Mouse (Mus musculus): Measurements from ENCODE around the gene Igfbp2. TPM values are rescaled to one million over a fixed set of nuclear protein-coding genes. Genes with fewer than 3 reads are reported as not detected.

The Igfbp2 gene
- polyA plus RNA-seq, 1 experiment from 2014 or later: 5.2 TPM

GRCm38 (mm10) chr1:72866417-72866816, 42.1 kb downstream of the Igfbp2 start:
- WGBS (ENCODE audit: insufficient replicate concordance): 51% methylated on average over 5 of the region's 5 CpGs
- no peak for DNase-seq
- Histone ChIP-seq H3K36me3 (no peaks in the 10 kb centered on the region), H3K4me2 (no peak overlapping the region), H3K4me1 (replicated peaks) (peaks cover 18% of the 10 kb centered on the region), H3K9ac (no peak overlapping the region), H3K27me3 (peaks cover 26% of the 10 kb centered on the region), H3K9me3 (replicated peaks) (no peaks in the 10 kb centered on the region), H3K27ac (no peak overlapping the region), H3K4me3 (replicated peaks) (no peak overlapping the region)
- no peak for ATAC-seq (ENCODE audit: low read depth)

GRCm38 (mm10) chr1:72867346-72867745, 43.0 kb downstream of the Igfbp2 start:
- peaks cover 24% of the 10 kb centered on the region for H3K4me1 ChIP-seq (replicated peaks)
- no peak overlapping the region for H3K27ac ChIP-seq
- no peak overlapping the region for H3K9ac ChIP-seq
- DNase-seq (no peak), ATAC-seq (ENCODE audit: low read depth) (no peak)
- 50% methylated on average over 1 of the region's 1 CpGs for WGBS (ENCODE audit: insufficient replicate concordance)
- peaks cover 36% of the 10 kb centered on the region for H3K27me3 ChIP-seq
- H3K36me3 ChIP-seq: no peaks in the 10 kb centered on the region
- no peaks in the 10 kb centered on the region for H3K9me3 ChIP-seq (replicated peaks)
- no peak overlapping the region for H3K4me3 ChIP-seq (replicated peaks)
- H3K4me2 ChIP-seq: no peak overlapping the region

GRCm38 (mm10) chr1:72868429-72869215, 44.3 kb downstream of the Igfbp2 start:
- no peak overlapping the region for H3K4me3 ChIP-seq (replicated peaks)
- H3K27ac ChIP-seq: no peak overlapping the region
- DNase-seq (no peak), ATAC-seq (ENCODE audit: low read depth) (no peak)
- peaks cover 35% of the 10 kb centered on the region for H3K4me1 ChIP-seq (replicated peaks)
- H3K36me3 ChIP-seq: no peaks in the 10 kb centered on the region
- no peak overlapping the region for H3K9ac ChIP-seq
- H3K27me3 ChIP-seq: peaks cover 48% of the 10 kb centered on the region
- 31% methylated on average over 10 of the region's 10 CpGs for WGBS (ENCODE audit: insufficient replicate concordance)
- H3K9me3 ChIP-seq (replicated peaks): no peaks in the 10 kb centered on the region
- no peak overlapping the region for H3K4me2 ChIP-seq

GRCm38 (mm10) chr1:72869275-72869674, 45.0 kb downstream of the Igfbp2 start:
- Histone ChIP-seq H3K9me3 (replicated peaks) (no peaks in the 10 kb centered on the region), H3K4me2 (no peak overlapping the region), H3K27me3 (peaks cover 55% of the 10 kb centered on the region), H3K9ac (no peak overlapping the region), H3K4me1 (replicated peaks) (peaks cover 41% of the 10 kb centered on the region), H3K4me3 (replicated peaks) (no peak overlapping the region), H3K27ac (no peak overlapping the region), H3K36me3 (no peaks in the 10 kb centered on the region)
- DNase-seq (no peak), ATAC-seq (ENCODE audit: low read depth) (no peak)

GRCm38 (mm10) chr1:72869681-72870614, 45.6 kb downstream of the Igfbp2 start:
- Histone ChIP-seq H3K4me3 (replicated peaks) (peak overlapping the region; percentile 46), H3K9me3 (replicated peaks) (no peaks in the 10 kb centered on the region), H3K4me1 (replicated peaks) (peaks cover 45% of the 10 kb centered on the region), H3K36me3 (no peaks in the 10 kb centered on the region), H3K27ac (no peak overlapping the region), H3K4me2 (peak overlapping the region; percentile 65), H3K27me3 (peaks cover 62% of the 10 kb centered on the region), H3K9ac (no peak overlapping the region)
- peak; percentile 27 for DNase-seq
- WGBS (ENCODE audit: insufficient replicate concordance): 7% methylated on average over 22 of the region's 22 CpGs
- peak; percentile 32; the same call in 1 of the 2 replicates for ATAC-seq (ENCODE audit: low read depth)

- Histone ChIP-seq H3K27ac (no peak overlapping the region), H3K4me1 (replicated peaks) (peaks cover 45% of the 10 kb centered on the region), H3K9me3 (replicated peaks) (no peaks in the 10 kb centered on the region), H3K9ac (no peak overlapping the region), H3K4me3 (replicated peaks) (peak overlapping the region; percentile 46), H3K27me3 (peaks cover 70% of the 10 kb centered on the region), H3K36me3 (no peaks in the 10 kb centered on the region), H3K4me2 (peak overlapping the region; percentile 65)
- DNase-seq (peak; percentile 15), ATAC-seq (ENCODE audit: low read depth) (peak; percentile 49)
- WGBS (ENCODE audit: insufficient replicate concordance): 2% methylated on average over 20 of the region's 20 CpGs
Observed at GRCm38 (mm10) chr1:72870615-72871336, 46.5 kb downstream of the Igfbp2 start.

GRCm38 (mm10) chr1:72871337-72871696, 47.0 kb downstream of the Igfbp2 start:
- Histone ChIP-seq H3K4me3 (replicated peaks) (peak overlapping the region; percentile 46), H3K27me3 (peaks cover 75% of the 10 kb centered on the region), H3K9ac (no peak overlapping the region), H3K4me2 (peak overlapping the region; percentile 65), H3K27ac (no peak overlapping the region), H3K36me3 (no peaks in the 10 kb centered on the region), H3K9me3 (replicated peaks) (no peaks in the 10 kb centered on the region), H3K4me1 (replicated peaks) (peaks cover 45% of the 10 kb centered on the region)
- ATAC-seq (ENCODE audit: low read depth) (no peak), DNase-seq (no peak)
- WGBS (ENCODE audit: insufficient replicate concordance): 2% methylated on average over 6 of the region's 6 CpGs

- H3K27ac ChIP-seq: no peak overlapping the region
- no peak overlapping the region for H3K9ac ChIP-seq
- peak overlapping the region; percentile 65 for H3K4me2 ChIP-seq
- no peaks in the 10 kb centered on the region for H3K36me3 ChIP-seq
- under 1% methylated on average over 34 of the region's 34 CpGs for WGBS (ENCODE audit: insufficient replicate concordance)
- peaks cover 81% of the 10 kb centered on the region for H3K27me3 ChIP-seq
- H3K9me3 ChIP-seq (replicated peaks): no peaks in the 10 kb centered on the region
- H3K4me3 ChIP-seq (replicated peaks): peak overlapping the region; percentile 36
- DNase-seq: no peak
- ATAC-seq (ENCODE audit: low read depth): no peak
- peaks cover 45% of the 10 kb centered on the region for H3K4me1 ChIP-seq (replicated peaks)
Observed at GRCm38 (mm10) chr1:72871697-72872411, 47.6 kb downstream of the Igfbp2 start.

- no peak for ATAC-seq (ENCODE audit: low read depth)
- WGBS (ENCODE audit: insufficient replicate concordance): 2% methylated on average over 8 of the region's 8 CpGs
- Histone ChIP-seq H3K4me3 (replicated peaks) (no peak overlapping the region), H3K9ac (no peak overlapping the region), H3K27me3 (peaks cover 87% of the 10 kb centered on the region), H3K27ac (no peak overlapping the region), H3K4me1 (replicated peaks) (peaks cover 45% of the 10 kb centered on the region), H3K4me2 (peak overlapping the region; percentile 41; the same call in 1 of the 2 replicates), H3K36me3 (no peaks in the 10 kb centered on the region), H3K9me3 (replicated peaks) (no peaks in the 10 kb centered on the region)
- DNase-seq: no peak
Observed at GRCm38 (mm10) chr1:72872521-72872920, 48.2 kb downstream of the Igfbp2 start.

GRCm38 (mm10) chr1:72873078-72873477, 48.8 kb downstream of the Igfbp2 start:
- Histone ChIP-seq H3K9me3 (replicated peaks) (no peaks in the 10 kb centered on the region), H3K36me3 (no peaks in the 10 kb centered on the region), H3K27me3 (peaks cover 90% of the 10 kb centered on the region), H3K4me2 (peak overlapping the region; percentile 41), H3K9ac (no peak overlapping the region), H3K4me1 (replicated peaks) (peaks cover 45% of the 10 kb centered on the region), H3K4me3 (replicated peaks) (0 out of 2 replicates have a peak overlapping the region, but pooled peaks have one; percentile 39), H3K27ac (no peak overlapping the region)
- no peak for ATAC-seq (ENCODE audit: low read depth)
- WGBS (ENCODE audit: insufficient replicate concordance): under 1% methylated on average over 16 of the region's 16 CpGs
- no peak for DNase-seq

All from liver, embryonic 13.5 days (tissue).